Mouse (Mus musculus): ENCODE data around the gene Mipol1.
A peak's percentile ranks its signal among the peaks of the same experiment; 100 is the strongest.

Mipol1 gene

GRCm38 (mm10) chr12:57243671-57244495 is 13.7 kb downstream of the Mipol1 start:
- DNase-seq = no peak

GRCm38 (mm10) chr12:57258572-57258971 is 28.3 kb downstream of the Mipol1 start:
- DNase-seq = no peak

DNA sequence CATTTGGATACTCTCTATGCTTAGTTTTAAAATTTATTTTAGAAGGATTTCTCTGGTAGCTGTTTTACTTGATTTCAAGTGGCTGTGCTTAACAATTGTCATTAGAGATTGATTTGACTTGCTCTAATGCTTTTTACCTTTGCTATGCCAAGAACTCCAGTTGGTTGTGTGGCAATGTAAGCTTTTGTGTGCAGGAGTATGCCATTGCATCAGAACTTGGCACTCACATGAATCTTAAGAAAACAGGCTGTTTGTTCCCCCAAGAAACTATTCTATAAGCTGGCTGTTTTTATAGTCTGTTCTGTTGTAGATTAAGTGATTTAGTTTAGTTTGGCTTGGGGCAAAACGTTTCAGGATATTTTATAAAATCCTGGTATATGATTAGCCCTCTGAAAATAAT is 45.2 kb downstream of the Mipol1 start:
- DNase-seq = no peak

- DNase-seq = peak; percentile 44
Observed at GRCm38 (mm10) chr12:57281155-57282114, 51.2 kb downstream of the Mipol1 start.

GRCm38 (mm10) chr12:57285303-57286059 is 55.3 kb downstream of the Mipol1 start:
- DNase-seq = no peak

GRCm38 (mm10) chr12:57307337-57307736 is 77.1 kb downstream of the Mipol1 start:
- DNase-seq = no peak

DNA sequence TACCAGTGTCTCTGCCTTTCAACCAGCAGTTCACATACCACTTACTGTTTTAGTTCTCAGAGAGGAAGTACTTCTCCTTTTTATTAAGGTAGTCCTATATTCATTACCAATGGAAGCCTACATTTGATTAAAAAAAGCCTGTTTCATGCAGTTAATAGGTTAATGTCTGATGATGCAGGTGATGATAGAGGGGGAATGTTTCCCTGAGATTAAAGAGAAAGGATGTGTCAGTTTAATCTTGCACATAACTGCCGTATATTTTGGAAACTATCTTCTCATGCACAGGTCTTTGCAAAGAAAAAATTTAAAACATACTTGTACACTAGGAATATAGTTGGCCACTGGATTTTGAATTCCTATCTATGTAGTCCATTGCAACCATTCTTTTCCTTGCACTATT is 77.5 kb downstream of the Mipol1 start:
- DNase-seq = no peak

DNA sequence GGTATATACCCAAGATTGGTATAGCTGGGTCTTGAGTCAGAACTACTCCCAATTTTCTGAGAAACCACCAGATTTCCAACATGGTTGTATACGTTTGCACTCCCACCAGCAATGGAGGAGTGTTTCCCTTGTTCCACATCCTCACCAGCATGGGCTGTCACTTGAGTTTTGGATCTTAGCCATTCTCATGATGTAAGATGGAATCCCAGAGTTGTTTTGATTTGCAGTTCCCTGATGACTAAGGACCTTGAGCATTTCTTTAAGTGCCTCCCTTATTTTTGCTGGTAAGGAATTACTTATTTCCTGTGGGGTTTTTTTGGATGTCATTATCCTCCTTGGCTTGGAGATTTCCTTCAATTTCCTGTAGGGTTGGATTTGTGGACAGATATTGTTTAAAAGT is 108.8 kb downstream of the Mipol1 start:
- no peak for DNase-seq

DNA sequence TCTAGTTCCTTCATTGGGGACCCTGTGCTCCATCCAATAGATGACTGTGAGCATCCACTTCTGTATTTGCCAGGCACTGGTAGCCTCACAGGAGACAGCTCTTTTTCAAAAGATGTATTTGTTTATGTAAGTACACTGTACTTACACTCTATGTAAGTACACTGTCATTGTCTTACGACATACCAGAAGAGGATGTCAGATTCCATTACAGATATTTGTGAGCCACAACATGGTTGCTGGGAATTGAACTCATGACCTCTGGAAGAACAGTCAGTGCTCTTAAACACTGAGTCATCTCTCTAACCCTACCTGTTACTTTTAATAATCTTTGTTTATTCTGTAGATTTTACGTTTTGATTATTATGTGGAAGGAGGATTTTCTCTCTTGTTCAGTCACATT is 109.9 kb downstream of the Mipol1 start:
- no peak for DNase-seq

GRCm38 (mm10) chr12:57362732-57363131 is 132.5 kb downstream of the Mipol1 start:
- DNase-seq = no peak

- DNase-seq = no peak
Observed at GRCm38 (mm10) chr12:57364027-57364426, 133.8 kb downstream of the Mipol1 start.

- no peak for DNase-seq
Observed at GRCm38 (mm10) chr12:57371790-57372547, 141.7 kb downstream of the Mipol1 start.

GRCm38 (mm10) chr12:57382797-57383196 is 152.6 kb downstream of the Mipol1 start:
- no peak for DNase-seq

DNA sequence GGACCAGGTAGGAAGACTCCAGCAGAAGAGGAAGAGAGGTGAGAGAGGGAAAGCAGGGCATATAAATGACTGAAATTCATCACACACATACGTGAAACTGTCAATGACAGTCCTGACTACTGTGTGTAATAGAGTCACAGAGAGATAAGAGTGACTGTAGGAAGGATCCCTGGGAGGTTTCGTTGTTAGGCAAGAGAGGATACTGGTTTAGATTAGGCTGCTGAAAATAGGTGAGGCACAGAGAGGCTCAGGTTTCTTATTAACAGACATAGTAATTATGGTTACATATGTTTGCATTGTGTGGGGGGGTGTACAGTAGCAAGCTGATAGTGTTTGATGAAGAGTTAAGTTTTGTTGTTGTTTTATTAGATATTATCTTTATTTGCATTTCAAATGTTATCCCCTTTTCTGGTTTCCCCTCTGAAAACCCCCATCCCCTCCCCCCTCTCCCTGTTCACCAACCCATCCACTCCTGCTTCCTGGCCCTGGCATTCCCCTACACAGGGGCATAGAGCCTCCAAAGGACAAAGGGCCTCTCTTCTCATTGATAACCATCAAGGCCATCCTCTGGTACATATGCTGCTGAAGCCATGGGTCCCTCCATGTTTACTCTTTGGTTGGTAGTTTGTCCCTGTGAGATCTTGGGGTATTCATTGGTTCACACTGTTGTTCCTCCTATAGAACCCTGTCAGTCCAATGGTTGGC is 157.5 kb downstream of the Mipol1 start:
- no peak for DNase-seq

DNA sequence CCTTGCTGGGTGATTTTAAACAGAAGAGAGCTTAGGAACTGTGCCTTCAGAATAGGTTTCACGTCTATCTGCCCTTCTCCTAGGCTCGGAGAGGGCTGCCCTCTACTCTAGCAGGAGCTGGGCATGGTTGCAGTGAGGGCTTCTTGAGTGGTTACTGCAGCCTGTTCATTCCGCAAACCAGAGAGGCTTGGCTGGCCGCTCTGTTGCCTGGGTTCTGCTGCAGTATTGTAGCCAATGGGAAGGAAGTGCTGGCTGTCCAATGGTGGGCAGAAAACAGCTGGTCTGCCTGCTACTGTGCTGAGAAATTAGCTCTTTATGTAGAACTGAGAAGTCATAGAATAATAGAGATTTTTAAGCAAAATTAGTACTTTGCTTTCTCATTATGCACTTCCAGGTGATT is 169.3 kb downstream of the Mipol1 start:
- DNase-seq = no peak

DNA sequence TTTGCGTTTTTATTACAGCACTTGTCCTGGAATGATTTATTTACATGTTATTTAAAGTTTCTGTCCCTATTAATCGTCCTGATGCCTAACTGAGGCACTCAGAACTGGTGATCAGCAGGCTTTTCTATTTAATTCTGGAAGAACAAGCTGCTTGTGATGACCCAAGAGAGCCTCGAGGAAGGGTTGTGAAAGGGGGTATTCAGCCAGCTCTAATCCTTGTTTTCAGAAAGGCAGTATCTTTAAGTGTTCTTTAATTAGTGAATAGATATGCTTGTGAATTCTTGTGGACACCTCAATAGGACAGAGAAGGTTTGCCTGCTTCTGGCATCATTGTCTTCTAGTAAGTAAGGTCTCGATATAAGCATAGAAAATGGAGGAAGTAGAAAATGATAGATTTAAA is 170.0 kb downstream of the Mipol1 start:
- DNase-seq = no peak

- no peak for DNase-seq
Observed at GRCm38 (mm10) chr12:57401126-57401525, 170.9 kb downstream of the Mipol1 start.

- no peak for DNase-seq
Observed at GRCm38 (mm10) chr12:57402360-57402759, 172.1 kb downstream of the Mipol1 start.

- DNase-seq = no peak
Observed at GRCm38 (mm10) chr12:57409976-57410375, 179.7 kb downstream of the Mipol1 start.

DNA sequence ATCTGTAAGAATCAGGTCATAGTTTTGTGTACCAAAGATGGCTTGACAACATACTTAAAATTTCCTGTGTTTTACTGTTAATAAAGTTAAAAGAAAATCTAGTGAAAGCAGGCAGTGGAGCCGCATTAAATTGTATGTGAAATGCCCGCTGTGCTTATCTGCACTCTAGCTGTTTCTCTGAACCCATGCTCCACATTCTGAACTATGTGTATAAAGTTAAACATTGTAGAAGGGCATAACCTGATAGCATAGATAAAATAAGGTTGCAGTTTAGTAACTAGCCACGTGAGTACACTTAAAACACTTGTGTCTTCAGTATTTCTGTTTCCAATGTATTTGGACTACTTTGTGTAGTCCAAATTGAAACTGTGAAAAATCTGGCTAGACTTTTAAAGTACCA is 183.6 kb downstream of the Mipol1 start:
- DNase-seq = no peak

- DNase-seq = peak; percentile 3
Observed at GRCm38 (mm10) chr12:57424902-57425301, 194.7 kb downstream of the Mipol1 start.

- DNase-seq = no peak
Observed at GRCm38 (mm10) chr12:57428243-57428642, 198.0 kb downstream of the Mipol1 start.

Measured in kidney, adult 9 months (tissue).